Mouse (Mus musculus): ENCODE measurements around the gene Osbpl6.

GRCm38 (mm10) chr2:76360226-76360625 is 46.1 kb upstream of the Osbpl6 start, which contains the start of gene Cyct:
- TF ChIP-seq CTCF (IDR thresholded peaks at IDR 0.05; ENCODE audit: borderline replicate concordance, insufficient read depth, low read depth, low read length): no peak
- no peak for TF ChIP-seq POLR2A (IDR thresholded peaks at IDR 0.05; ENCODE audit: borderline replicate concordance, insufficient read depth, low read length)
